Mouse (Mus musculus) bone marrow, adult 2 months (tissue): ENCODE results near the gene Fbf1.

Source experiments
- CTCF ChIP-seq: fragments of 200-500 bp; IDR thresholded peaks from 2 replicates; pipeline ENCODE4 v1.5.1; 2011; ENCODE audit warnings: low read length, control low read depth; ENCODE audit not compliant: control insufficient read depth, insufficient read depth
- POLR2A ChIP-seq: fragments of 200-500 bp; IDR thresholded peaks from 2 replicates; pipeline ENCODE4 v1.6.1; 2011; ENCODE audit warnings: low read depth, mild to moderate bottlenecking, control low read depth, low read length, borderline replicate concordance; ENCODE audit not compliant: control insufficient read depth

GRCm38 (mm10) chr11:116161312-116161711, 6.7 kb downstream of the Fbf1 start:
- TF ChIP-seq CTCF = no peak
- no peak for TF ChIP-seq POLR2A
